Mouse (Mus musculus) stomach, postnatal 0 days (tissue): ENCODE results near the gene Sugct. TPM values are rescaled to one million over a fixed set of nuclear protein-coding genes. Genes with fewer than 3 reads are reported as not detected.

Experiments
- ATAC-seq: fragments of 200-750 bp; cut with Nextera tagmentation; 2 replicates; pipeline ENCODE4 v1.8.0; 2017; ENCODE audit not compliant: low FRiP score, low TSS enrichment
- DNase-seq: peaks from one replicate; pipeline ENCODE4 v3.0.0-alpha.2; 2016; ENCODE audit warnings: low spot score
- H3K27ac ChIP-seq: fragments of 300-500 bp; sonication (generic); replicated peaks from 2 replicates; pipeline ENCODE4 v1.5.1; 2014; ENCODE audit warnings: mild to moderate bottlenecking, control low read depth
- H3K27me3 ChIP-seq: fragments of 300-500 bp; sonication (generic); 2 replicates; pipeline ENCODE4 v1.6.1; 2014; ENCODE audit warnings: low read length; ENCODE audit not compliant: control insufficient read depth, insufficient read depth
- H3K36me3 ChIP-seq: fragments of 300-500 bp; sonication (generic); 2 replicates; pipeline ENCODE4 v1.6.1; 2014; ENCODE audit warnings: low read length, mixed read lengths; ENCODE audit not compliant: control insufficient read depth, insufficient read depth
- H3K4me1 ChIP-seq: fragments of 300-500 bp; sonication (generic); replicated peaks from 2 replicates; pipeline ENCODE4 v1.6.1; 2014; ENCODE audit warnings: antibody characterized with exemption; ENCODE audit not compliant: control insufficient read depth, insufficient read depth
- H3K4me2 ChIP-seq: fragments of 300-500 bp; sonication (generic); replicated peaks from 2 replicates; pipeline ENCODE4 v1.6.1; 2014; ENCODE audit warnings: low read depth, mild to moderate bottlenecking, control low read depth, moderate library complexity
- H3K4me3 ChIP-seq: fragments of 300-500 bp; sonication (generic); 2 replicates; pipeline ENCODE4 v1.5.1; 2014; ENCODE audit warnings: low read depth, low read length, control low read depth
- H3K9ac ChIP-seq: fragments of 300-500 bp; sonication (generic); 2 replicates; pipeline ENCODE4 v1.6.1; 2014; ENCODE audit warnings: mild to moderate bottlenecking, low read length, control low read depth, mixed read lengths
- H3K9me3 ChIP-seq: fragments of 300-500 bp; sonication (generic); 2 replicates; pipeline ENCODE4 v1.6.1; 2016; ENCODE audit warnings: low read length; ENCODE audit not compliant: control insufficient read depth
- CTCF ChIP-seq: IDR thresholded peaks from 2 replicates; pipeline ENCODE4 v1.5.1; 2016; ENCODE audit warnings: antibody characterized with exemption, low read depth, mild to moderate bottlenecking, moderate library complexity
- EP300 ChIP-seq: optimal IDR thresholded peaks from 2 replicates; pipeline ENCODE3; 2016; ENCODE audit warnings: antibody characterized with exemption
- WGBS: fragments of 180-500 bp; shearing (Covaris S2); extraction: QIAGEN DNeasy Blood & Tissue Kit; methylation state at CpG from one replicate; pipeline ENCODE4 v1.1.7; 2014; 5-methylcytosine and 5-hydroxymethylcytosine counted together
- polyA plus RNA-seq: library from polyadenylated mRNA; unstranded; fragments of >200 nt; fragmentation: Nextera tagmentation; extraction: Ambion mirVana; gene quantifications from 2 replicates; pipeline ENCODE4 v1.2.1, GENCODE M21; 2015

Gene Sugct
- polyA plus RNA-seq, 1 experiment from 2014 or later: 6.1 TPM

GRCm38 (mm10) chr13:16952045-16952444 is 743.3 kb downstream of the Sugct start:
- Histone ChIP-seq H3K4me1 (no peaks in the 10 kb centered on the region), H3K4me3 (no peak overlapping the region), H3K27ac (no peak overlapping the region), H3K9ac (no peak overlapping the region), H3K9me3 (no peaks in the 10 kb centered on the region), H3K36me3 (no peaks in the 10 kb centered on the region), H3K27me3 (no peaks in the 10 kb centered on the region), H3K4me2 (no peak overlapping the region)
- WGBS: 79% methylated on average over 4 of the region's 4 CpGs
- ATAC-seq: no peak
- TF ChIP-seq EP300: no peak
- no peak for TF ChIP-seq CTCF
- DNase-seq: no peak

GRCm38 (mm10) chr13:16939466-16939811 is 755.9 kb downstream of the Sugct start:
- 40% methylated on average over 5 of the region's 5 CpGs for WGBS
- Histone ChIP-seq H3K4me2 (no peak overlapping the region), H3K9ac (no peak overlapping the region), H3K4me3 (no peak overlapping the region), H3K4me1 (no peaks in the 10 kb centered on the region), H3K27ac (no peak overlapping the region), H3K9me3 (no peaks in the 10 kb centered on the region), H3K36me3 (no peaks in the 10 kb centered on the region), H3K27me3 (no peaks in the 10 kb centered on the region)
- DNase-seq: no peak
- TF ChIP-seq CTCF: no peak
- no peak for TF ChIP-seq EP300
- peak; percentile 51; the same call in 1 of the 2 replicates for ATAC-seq

GRCm38 (mm10) chr13:16938552-16939465 is 756.5 kb downstream of the Sugct start:
- WGBS: 34% methylated on average over 12 of the region's 12 CpGs
- ATAC-seq: no peak; the same call in 1 of the 2 replicates
- H3K27ac ChIP-seq: no peak overlapping the region

GRCm38 (mm10) chr13:16937422-16938202 is 757.7 kb downstream of the Sugct start:
- no peaks in the 10 kb centered on the region for H3K27me3 ChIP-seq
- DNase-seq (no peak), ATAC-seq (no peak)
- H3K36me3 ChIP-seq: no peaks in the 10 kb centered on the region
- no peaks in the 10 kb centered on the region for H3K4me1 ChIP-seq
- H3K4me2 ChIP-seq: no peak overlapping the region
- no peak overlapping the region for H3K27ac ChIP-seq
- H3K4me3 ChIP-seq: no peak overlapping the region
- H3K9me3 ChIP-seq: no peaks in the 10 kb centered on the region
- no peak overlapping the region for H3K9ac ChIP-seq
- no peak for TF ChIP-seq EP300
- no peak for TF ChIP-seq CTCF
- WGBS: 56% methylated on average over 11 of the region's 11 CpGs

More at GRCm38 (mm10) chr13:16938552-16939465, 756.5 kb downstream of the Sugct start:
- no peak overlapping the region for H3K4me3 ChIP-seq
- H3K4me2 ChIP-seq: no peak overlapping the region
- no peaks in the 10 kb centered on the region for H3K36me3 ChIP-seq
- H3K27me3 ChIP-seq: no peaks in the 10 kb centered on the region
- TF ChIP-seq CTCF (no peak), EP300 (no peak)
- H3K9me3 ChIP-seq: no peaks in the 10 kb centered on the region
- H3K4me1 ChIP-seq: no peaks in the 10 kb centered on the region
- DNase-seq: no peak
- H3K9ac ChIP-seq: no peak overlapping the region

GRCm38 (mm10) chr13:16935029-16935428 is 760.3 kb downstream of the Sugct start:
- DNase-seq (no peak), ATAC-seq (no peak)
- Histone ChIP-seq H3K4me2 (no peak overlapping the region), H3K4me1 (no peaks in the 10 kb centered on the region), H3K27me3 (no peaks in the 10 kb centered on the region), H3K36me3 (no peaks in the 10 kb centered on the region), H3K4me3 (no peak overlapping the region), H3K9ac (no peak overlapping the region), H3K27ac (no peak overlapping the region), H3K9me3 (no peaks in the 10 kb centered on the region)
- TF ChIP-seq CTCF (no peak), EP300 (no peak)
- WGBS: 83% methylated on average over 1 of the region's 1 CpGs

GRCm38 (mm10) chr13:16933600-16933999 is 761.8 kb downstream of the Sugct start:
- no peaks in the 10 kb centered on the region for H3K4me1 ChIP-seq

More at GRCm38 (mm10) chr13:16933600-16933999, 761.8 kb downstream of the Sugct start:
- Histone ChIP-seq H3K27me3 (no peaks in the 10 kb centered on the region), H3K4me2 (no peak overlapping the region), H3K27ac (no peak overlapping the region), H3K9me3 (no peaks in the 10 kb centered on the region), H3K4me3 (no peak overlapping the region), H3K36me3 (no peaks in the 10 kb centered on the region), H3K9ac (no peak overlapping the region)
- no peak for DNase-seq
- WGBS: 73% methylated on average over 4 of the region's 4 CpGs
- no peak for ATAC-seq
- TF ChIP-seq CTCF (no peak), EP300 (no peak)
